Mouse (Mus musculus): ENCODE data around the gene Olfr1283. TPM values are rescaled to one million over a fixed set of nuclear protein-coding genes. Genes with fewer than 3 reads are reported as not detected.
"Not testable (repeated sequence)": the region's sequence is repeated elsewhere in the genome, so short reads cannot be mapped to it uniquely, and the experiment has no call there.

The Olfr1283 gene
- not detected for polyA plus RNA-seq (2017; shearing (Covaris generic))

GRCm38 (mm10) chr2:111366490-111366889 lies at the start of gene Olfr1283:
Olfr1283 (plus strand) TSS chr2:111366790.
- ATAC-seq, result no peak

GRCm38 (mm10) chr2:111326220-111326619 lies 40.4 kb upstream of the Olfr1283 start, which contains the start of gene Olfr1281:
Olfr1281 (plus strand) TSS chr2:111326520.
- ATAC-seq, result no peak

- not testable (repeated sequence) for ATAC-seq
These were observed 32.9 kb upstream of the Olfr1283 start for GRCm38 (mm10) chr2:111333721-111334120.

GRCm38 (mm10) chr2:111335976-111336375 lies 30.6 kb upstream of the Olfr1283 start, which contains the start of gene Olfr1282:
Olfr1282 (minus strand) TSS chr2:111336076.
- ATAC-seq, result no peak

GRCm38 (mm10) chr2:111375222-111375621 lies 8.6 kb downstream of the Olfr1283 start, which contains the start of gene Olfr1284:
Olfr1284 (plus strand) TSS chr2:111375522.
- no peak for ATAC-seq

Other genes starting within 250 kb of the Olfr1283 start
- gene Gm15130, start 213.9 kb upstream of the Olfr1283 start, polyA plus RNA-seq (2017; shearing (Covaris generic)), result not detected
- not detected for gene 4930430A15Rik, start 137.2 kb upstream of the Olfr1283 start, polyA plus RNA-seq (2017; shearing (Covaris generic))
- gene Olfr1275, start 131.5 kb upstream of the Olfr1283 start, polyA plus RNA-seq (2017; shearing (Covaris generic)), result not detected
- not detected for gene Olfr1276, start 112.3 kb upstream of the Olfr1283 start, polyA plus RNA-seq (2017; shearing (Covaris generic))
- not detected for gene Olfr1277, start 92.7 kb upstream of the Olfr1283 start, polyA plus RNA-seq (2017; shearing (Covaris generic))
- gene Olfr1278, start 76.7 kb upstream of the Olfr1283 start, polyA plus RNA-seq (2017; shearing (Covaris generic)), result not detected
- not detected for gene Olfr1279, start 66.2 kb upstream of the Olfr1283 start, polyA plus RNA-seq (2017; shearing (Covaris generic))
- not detected for gene Olfr1280, start 52.8 kb upstream of the Olfr1283 start, polyA plus RNA-seq (2017; shearing (Covaris generic))
- not detected for gene Olfr1281, start 40.3 kb upstream of the Olfr1283 start, polyA plus RNA-seq (2017; shearing (Covaris generic))
- not detected for gene Olfr1282, start 30.7 kb upstream of the Olfr1283 start, polyA plus RNA-seq (2017; shearing (Covaris generic))
- gene Olfr1284, start 8.7 kb downstream of the Olfr1283 start, polyA plus RNA-seq (2017; shearing (Covaris generic)), result not detected
- gene Olfr1286, start 56.3 kb downstream of the Olfr1283 start, polyA plus RNA-seq (2017; shearing (Covaris generic)), result not detected
- not detected for gene Olfr1287, start 82.4 kb downstream of the Olfr1283 start, polyA plus RNA-seq (2017; shearing (Covaris generic))
- not detected for gene Olfr1288, start 107.3 kb downstream of the Olfr1283 start, polyA plus RNA-seq (2017; shearing (Covaris generic))
- gene Olfr1289, start 114.0 kb downstream of the Olfr1283 start, polyA plus RNA-seq (2017; shearing (Covaris generic)), result not detected
- gene Olfr1290, start 127.0 kb downstream of the Olfr1283 start, polyA plus RNA-seq (2017; shearing (Covaris generic)), result not detected
- under 1 TPM in 1 of 3 experiments, not detected in 2; 0.07 TPM for gene Olfr1291-ps1, start 130.4 kb downstream of the Olfr1283 start, polyA plus RNA-seq (2017; shearing (Covaris generic))
- not detected for gene Olfr1293-ps, start 158.4 kb downstream of the Olfr1283 start, polyA plus RNA-seq (2017; shearing (Covaris generic))
- gene Olfr1294, start 173.5 kb downstream of the Olfr1283 start, polyA plus RNA-seq (2017; shearing (Covaris generic)), result not detected
- not detected for gene Olfr1295, start 202.9 kb downstream of the Olfr1283 start, polyA plus RNA-seq (2017; shearing (Covaris generic))

Measured in inflammation-experienced regulatory T-cells, adult 6 months (primary cell).